Mouse (Mus musculus) thymus, adult 2 months (tissue): ENCODE data around the gene Tnrc6c. TPM values are rescaled to one million over a fixed set of nuclear protein-coding genes. Genes with fewer than 3 reads are reported as not detected.

Source experiments
- DNase-seq: peaks from one replicate; pipeline ENCODE4 v3.0.0; 2021
- H3K27ac ChIP-seq: fragments of 200-500 bp; 2 replicates; pipeline ENCODE4 v1.5.1; 2012; ENCODE audit warnings: low read length, control low read depth; ENCODE audit not compliant: control insufficient read depth, insufficient read depth
- H3K27me3 ChIP-seq: fragments of 200-500 bp; 2 replicates; pipeline ENCODE4 v1.6.1; 2012; ENCODE audit warnings: mild to moderate bottlenecking, low read length, moderate library complexity, mixed read lengths; ENCODE audit not compliant: control insufficient read depth, insufficient read depth
- H3K36me3 ChIP-seq: fragments of 200-500 bp; 2 replicates; pipeline ENCODE4 v1.6.1; 2012; ENCODE audit warnings: mild to moderate bottlenecking, low read length, moderate library complexity; ENCODE audit not compliant: control insufficient read depth, insufficient read depth
- H3K4me1 ChIP-seq: fragments of 200-500 bp; replicated peaks from 2 replicates; pipeline ENCODE4 v1.6.1; 2012; ENCODE audit warnings: low read length; ENCODE audit not compliant: control insufficient read depth, insufficient read depth
- H3K4me3 ChIP-seq: fragments of 200-500 bp; 2 replicates; pipeline ENCODE4 v1.5.1; 2012; ENCODE audit warnings: mild to moderate bottlenecking, low read length, control low read depth, moderate library complexity; ENCODE audit not compliant: control insufficient read depth, insufficient read depth
- CTCF ChIP-seq: fragments of 200-500 bp; IDR thresholded peaks from 2 replicates; pipeline ENCODE4 v1.5.1; 2012; ENCODE audit warnings: mild to moderate bottlenecking, control low read depth, low read length, moderate library complexity, borderline replicate concordance; ENCODE audit not compliant: control insufficient read depth, poor library complexity, insufficient read depth; ENCODE audit errors: extremely low read depth
- POLR2A ChIP-seq: fragments of 200-500 bp; IDR thresholded peaks from 2 replicates; pipeline ENCODE4 v1.6.1; 2012; ENCODE audit warnings: mild to moderate bottlenecking, low read length, control low read depth, moderate library complexity; ENCODE audit not compliant: control insufficient read depth, poor library complexity, insufficient read depth; ENCODE audit errors: extremely low read depth
- WGBS: fragments of 180-500 bp; shearing (Covaris S2); methylation state at CpG from one replicate; pipeline ENCODE4 v1.1.7; 2018; 5-methylcytosine and 5-hydroxymethylcytosine counted together
- polyA plus RNA-seq: library from polyadenylated mRNA; depleted of rRNA; stranded (reverse); fragments of >200 nt; gene quantifications from 2 replicates; pipeline ENCODE4 v1.2.3, GENCODE M21; 2012

Tnrc6c gene
- polyA plus RNA-seq, 1 experiment: 75.0 TPM

GRCm38 (mm10) chr11:117774925-117775324, 120.8 kb downstream of the Tnrc6c start:
- Histone ChIP-seq H3K27ac (no peak overlapping the region), H3K36me3 (peaks cover 23% of the 10 kb centered on the region), H3K4me1 (peaks cover 35% of the 10 kb centered on the region), H3K27me3 (no peaks in the 10 kb centered on the region), H3K4me3 (no peak overlapping the region)
- WGBS: 98% methylated on average over 10 of the region's 10 CpGs
- DNase-seq: no peak
- TF ChIP-seq CTCF (no peak), POLR2A (no peak)

DNA sequence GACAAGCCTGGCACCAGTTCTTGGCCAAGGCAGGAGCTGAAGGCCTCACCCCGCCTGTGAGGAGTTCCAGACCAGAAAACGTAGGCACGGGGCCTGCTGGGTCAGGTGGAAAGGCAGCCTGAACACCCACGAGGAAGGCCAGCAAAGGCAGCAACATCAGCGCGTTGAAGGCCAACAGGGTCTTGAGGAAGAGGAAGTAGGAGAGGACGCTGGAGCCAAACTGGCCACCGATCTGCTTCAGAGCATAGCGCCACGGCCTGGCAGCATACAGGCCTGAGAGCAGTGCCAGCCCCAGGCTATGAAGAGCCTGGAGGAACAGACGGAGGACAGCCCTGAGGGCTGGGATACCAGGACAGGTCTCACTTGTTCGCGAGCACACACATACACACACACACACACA, 121.5 kb downstream of the Tnrc6c start:
- Histone ChIP-seq H3K4me3 (no peak overlapping the region), H3K27me3 (no peaks in the 10 kb centered on the region), H3K27ac (no peak overlapping the region), H3K4me1 (peaks cover 35% of the 10 kb centered on the region), H3K36me3 (peaks cover 23% of the 10 kb centered on the region)
- TF ChIP-seq POLR2A: no peak
- no peak for TF ChIP-seq CTCF
- 93% methylated on average over 13 of the region's 13 CpGs for WGBS
- no peak for DNase-seq

GRCm38 (mm10) chr11:117776085-117776792, 122.2 kb downstream of the Tnrc6c start:
- TF ChIP-seq CTCF (no peak), POLR2A (no peak)
- peaks cover 40% of the 10 kb centered on the region for H3K4me1 ChIP-seq
- H3K4me3 ChIP-seq: no peak overlapping the region
- no peaks in the 10 kb centered on the region for H3K27me3 ChIP-seq
- H3K27ac ChIP-seq: peak overlapping the region; percentile 68; the same call in 1 of the 2 replicates
- peaks cover 23% of the 10 kb centered on the region for H3K36me3 ChIP-seq
- no peak for DNase-seq
- WGBS: 91% methylated on average over 14 of the region's 14 CpGs

DNA sequence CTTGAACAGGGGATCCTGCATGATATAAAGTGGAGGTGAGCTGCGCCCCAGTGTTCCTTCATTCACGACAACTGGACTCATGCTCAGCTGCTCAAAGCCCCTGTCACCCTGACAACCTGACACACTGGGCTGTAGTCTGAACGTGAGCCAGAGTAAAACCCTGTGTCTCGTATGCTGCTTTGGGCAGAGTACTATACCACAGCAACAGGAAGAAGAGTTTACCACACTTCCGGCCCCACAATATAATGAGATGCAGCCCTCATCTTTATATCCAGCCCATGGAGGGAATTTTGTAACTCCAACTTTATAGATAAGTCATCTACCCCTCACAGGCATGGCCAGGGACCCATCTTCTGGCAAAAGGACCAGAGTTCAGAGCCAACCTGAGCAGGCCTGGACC, 123.0 kb downstream of the Tnrc6c start:
- DNase-seq: peak; percentile 45
- no peak for TF ChIP-seq CTCF
- no peak for TF ChIP-seq POLR2A
- H3K27ac ChIP-seq: peak overlapping the region; percentile 85
- peaks cover 23% of the 10 kb centered on the region for H3K36me3 ChIP-seq
- peaks cover 44% of the 10 kb centered on the region for H3K4me1 ChIP-seq
- 19% methylated on average over 5 of the region's 5 CpGs for WGBS
- no peaks in the 10 kb centered on the region for H3K27me3 ChIP-seq
- no peak overlapping the region for H3K4me3 ChIP-seq

DNA sequence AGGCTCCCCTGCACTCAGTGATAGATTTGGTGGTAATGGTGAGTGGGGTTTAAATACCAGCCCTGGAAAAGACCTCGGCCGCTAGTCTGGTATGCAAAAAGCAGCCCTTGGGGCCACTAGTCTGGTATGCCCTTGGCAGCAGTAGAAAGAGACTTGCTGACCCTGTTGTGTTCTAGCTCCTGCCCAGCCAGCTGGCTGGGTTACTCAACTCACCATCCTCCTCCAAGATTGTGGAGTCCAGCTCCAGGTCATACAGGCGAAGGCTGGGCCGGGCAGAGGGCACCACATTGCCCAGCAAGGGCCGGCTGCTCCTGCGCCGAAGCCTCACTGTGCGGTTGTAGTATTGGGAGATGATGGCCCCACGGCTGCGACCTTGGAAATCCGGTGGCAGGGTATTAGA, 123.9 kb downstream of the Tnrc6c start:
- Histone ChIP-seq H3K4me3 (no peak overlapping the region), H3K27me3 (no peaks in the 10 kb centered on the region), H3K36me3 (peaks cover 23% of the 10 kb centered on the region), H3K4me1 (peaks cover 44% of the 10 kb centered on the region), H3K27ac (peak overlapping the region; percentile 85)
- 98% methylated on average over 11 of the region's 11 CpGs for WGBS
- TF ChIP-seq CTCF (no peak), POLR2A (no peak)
- no peak for DNase-seq

- peak overlapping the region; percentile 99 for H3K27ac ChIP-seq
- no peaks in the 10 kb centered on the region for H3K27me3 ChIP-seq
- no peak for DNase-seq
- WGBS: 45% methylated on average over 12 of the region's 12 CpGs
- peaks cover 18% of the 10 kb centered on the region for H3K36me3 ChIP-seq
- H3K4me1 ChIP-seq: peaks cover 51% of the 10 kb centered on the region
- H3K4me3 ChIP-seq: peak overlapping the region; percentile 99
- TF ChIP-seq CTCF (no peak), POLR2A (no peak)
These were observed 124.9 kb downstream of the Tnrc6c start for GRCm38 (mm10) chr11:117778851-117779433.
